Mouse (Mus musculus) lung, postnatal 36 days (tissue): ENCODE data around the gene Iqschfp.
A peak's percentile ranks its signal among the peaks of the same experiment; 100 is the strongest.

Source experiments
- DNase-seq: peaks from one replicate; pipeline ENCODE4 v3.0.0; 2022; ENCODE audit warnings: mixed read lengths

The Iqschfp gene

GRCm38 (mm10) chr3:68467941-68468687, 576.1 kb downstream of the Iqschfp start:
- DNase-seq = peak; percentile 21

GRCm38 (mm10) chr3:68469643-68470042, 577.6 kb downstream of the Iqschfp start:
- no peak for DNase-seq

GRCm38 (mm10) chr3:68470061-68470460, 578.0 kb downstream of the Iqschfp start:
- no peak for DNase-seq

DNA sequence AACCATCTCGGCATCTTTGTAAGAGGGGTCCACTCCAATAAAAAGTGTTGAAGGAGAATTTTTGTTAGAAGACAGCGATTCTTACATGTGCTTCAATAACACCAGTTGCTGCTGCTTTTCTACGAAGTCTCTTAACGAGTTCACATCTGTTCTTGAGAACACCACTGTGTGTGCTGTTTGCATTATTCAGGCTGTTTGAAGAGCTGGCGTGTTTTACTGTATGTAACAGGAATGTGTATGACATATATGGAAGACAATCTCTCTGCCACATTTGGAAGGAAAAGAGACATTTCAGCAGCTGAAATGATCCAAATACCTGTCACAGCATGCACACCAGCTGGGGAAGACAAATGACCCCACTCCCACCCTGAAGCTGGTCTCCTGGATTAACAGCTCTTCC, 578.6 kb downstream of the Iqschfp start:
- no peak for DNase-seq

- no peak for DNase-seq
Observed at GRCm38 (mm10) chr3:68476336-68476735, 584.3 kb downstream of the Iqschfp start.

DNA sequence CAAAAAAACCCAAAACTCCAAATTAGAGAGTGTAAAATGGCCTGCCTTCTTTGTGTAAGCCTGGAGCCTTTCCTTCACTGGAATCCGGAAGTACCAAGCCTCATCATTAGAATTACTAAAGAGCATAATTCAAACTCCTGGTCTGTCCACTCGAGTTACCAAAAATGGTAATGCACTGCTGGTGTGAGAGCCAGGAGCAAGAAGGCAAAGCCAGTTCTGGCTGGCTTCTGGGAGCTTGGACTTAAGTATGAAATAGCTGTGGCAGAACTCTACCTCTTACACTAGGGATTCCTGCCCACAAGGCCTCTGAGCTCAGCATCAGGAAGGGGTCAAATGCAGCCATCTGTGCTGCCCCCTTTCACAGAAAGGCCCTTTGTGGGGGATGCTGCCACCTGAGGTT, 585.4 kb downstream of the Iqschfp start:
- DNase-seq = no peak

- no peak for DNase-seq
Observed at GRCm38 (mm10) chr3:68479266-68479665, 587.2 kb downstream of the Iqschfp start.

GRCm38 (mm10) chr3:68483517-68483916, 591.5 kb downstream of the Iqschfp start:
- DNase-seq = no peak

- no peak for DNase-seq
Observed at GRCm38 (mm10) chr3:68484021-68484420, 592.0 kb downstream of the Iqschfp start.

DNA sequence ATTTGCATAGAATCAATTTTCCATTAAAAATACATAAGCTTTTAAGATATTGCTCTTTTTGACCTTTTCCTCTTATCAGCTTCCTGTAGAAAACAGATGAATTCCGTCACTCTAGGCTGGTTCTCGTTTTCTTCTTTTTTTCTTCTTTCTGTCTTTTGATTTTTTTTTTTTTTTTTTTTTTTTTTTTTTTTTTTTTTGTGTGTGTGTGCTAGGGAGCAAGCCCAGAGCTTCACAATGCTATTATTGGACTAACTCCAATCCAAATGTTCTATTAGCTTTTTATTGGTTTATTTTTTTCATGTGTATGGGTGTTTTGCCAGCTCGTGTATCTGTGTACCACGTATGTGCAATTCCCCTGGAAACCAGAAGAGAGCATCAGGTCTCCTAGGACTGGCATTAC, 592.5 kb downstream of the Iqschfp start:
- no peak for DNase-seq

DNA sequence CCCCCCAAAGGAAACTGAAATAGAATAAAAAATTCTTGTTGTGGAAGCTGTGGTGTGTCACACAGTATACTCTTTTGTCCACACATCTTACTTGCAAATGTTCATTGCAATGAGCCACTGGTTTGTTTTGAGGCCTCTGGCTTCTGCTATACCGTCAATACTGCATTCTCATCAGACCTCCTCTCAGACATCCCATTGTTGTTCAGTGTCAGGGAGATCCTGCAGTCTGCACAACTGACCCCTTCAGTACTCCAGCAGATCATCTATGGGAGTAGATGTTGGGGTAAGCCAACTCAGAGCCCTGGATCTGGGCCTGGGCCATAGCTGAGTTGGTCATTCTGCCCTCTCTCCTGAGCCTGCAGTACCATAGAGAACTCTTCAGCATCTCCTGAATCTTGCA, 595.6 kb downstream of the Iqschfp start:
- DNase-seq = no peak

GRCm38 (mm10) chr3:68488316-68488715, 596.3 kb downstream of the Iqschfp start:
- peak; percentile 40 for DNase-seq

DNA sequence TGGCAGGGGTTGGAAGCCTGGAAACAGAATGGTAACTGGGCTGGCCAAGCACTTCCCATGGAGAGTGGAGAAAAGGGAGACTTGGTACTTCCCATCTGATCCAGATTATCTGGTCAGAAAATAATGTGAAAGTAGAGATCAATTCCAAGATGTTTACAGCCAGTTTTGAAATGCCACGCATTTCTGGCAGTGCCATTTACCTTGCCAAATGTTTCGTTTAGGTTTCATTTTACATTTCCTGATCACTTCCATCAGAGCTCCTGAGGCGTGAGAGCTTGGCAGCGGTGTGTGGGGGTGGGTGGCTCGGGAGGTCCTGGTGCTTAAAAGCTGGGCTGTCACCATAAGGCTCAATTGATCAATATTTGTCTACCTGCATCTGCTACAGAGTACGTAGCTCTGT, 599.5 kb downstream of the Iqschfp start:
- no peak for DNase-seq

DNA sequence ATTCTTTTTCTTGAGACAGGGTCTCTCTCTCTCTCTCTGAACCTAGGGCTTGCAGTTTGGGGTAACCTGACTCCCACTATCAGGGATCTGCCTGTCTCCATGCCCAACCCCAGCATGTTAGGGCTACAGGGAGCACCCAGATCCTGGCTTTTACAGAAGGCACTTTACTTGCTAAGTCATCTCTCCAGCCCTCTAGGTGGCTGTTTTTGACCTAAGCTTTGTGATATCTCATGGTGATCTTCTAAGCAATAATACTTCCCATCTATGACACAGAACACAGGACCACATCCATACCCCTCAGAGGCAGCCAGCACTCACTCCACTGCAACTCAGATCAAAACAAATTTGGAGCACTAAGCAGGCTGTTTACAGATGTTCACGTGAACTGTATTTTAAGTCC, 600.0 kb downstream of the Iqschfp start:
- no peak for DNase-seq

DNA sequence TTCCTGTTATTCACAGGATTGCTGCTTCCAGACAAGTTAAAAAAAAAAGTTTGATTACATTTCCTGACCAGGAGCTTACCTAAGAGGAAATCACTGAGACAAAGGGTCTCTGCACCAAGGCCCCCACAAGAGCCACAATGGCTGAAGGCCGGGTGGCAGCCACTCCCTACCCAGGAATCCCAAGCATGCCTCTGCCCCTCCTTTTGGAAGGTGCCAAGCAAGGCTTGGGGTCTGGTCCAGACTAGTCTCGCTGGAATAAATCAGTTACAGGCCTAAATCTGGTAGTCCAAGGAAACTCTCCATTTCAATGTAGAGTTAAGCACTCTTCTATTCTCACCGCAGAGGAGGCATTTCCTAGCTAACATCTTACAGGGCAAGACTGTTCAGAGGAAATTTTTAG, 600.5 kb downstream of the Iqschfp start:
- DNase-seq = peak; percentile 52

- DNase-seq = peak; percentile 84
Observed at GRCm38 (mm10) chr3:68493170-68493585, 601.1 kb downstream of the Iqschfp start.

DNA sequence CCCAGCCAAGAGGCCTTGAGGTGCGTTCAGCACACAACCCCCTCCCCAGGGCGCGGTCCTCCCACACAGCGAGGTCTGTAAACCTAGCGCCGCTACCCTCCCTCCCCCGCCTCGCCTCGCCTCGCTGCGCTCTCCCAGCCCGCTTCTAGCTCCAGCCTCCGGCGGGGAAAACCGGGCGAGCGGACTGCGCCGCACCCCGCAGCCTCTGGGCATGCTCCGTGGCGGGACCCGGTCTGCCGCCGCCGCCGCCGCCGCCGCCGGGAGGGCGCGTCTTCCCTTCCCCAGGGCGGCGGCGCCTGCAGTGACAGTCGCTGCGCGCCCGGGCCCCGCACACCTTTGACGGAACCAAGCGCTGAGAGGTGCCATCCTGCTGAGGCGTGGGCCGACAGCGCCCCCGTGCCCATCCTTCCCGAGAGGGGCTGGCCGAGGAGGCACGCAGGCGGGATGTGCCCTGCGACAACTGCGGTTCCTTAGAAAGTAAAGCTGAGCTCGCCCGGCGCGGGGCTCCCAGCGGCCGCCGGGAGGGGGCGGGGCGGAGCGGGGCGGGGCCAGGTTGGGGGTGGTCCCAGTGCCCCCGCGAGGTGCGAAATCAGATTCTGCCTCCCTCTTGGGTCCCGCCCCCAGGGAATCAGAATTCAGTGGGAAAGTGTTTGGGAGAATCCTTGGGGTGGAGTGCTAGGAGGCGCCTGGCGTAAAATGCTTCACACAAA, 601.7 kb downstream of the Iqschfp start:
- DNase-seq = peak; percentile 85

DNA sequence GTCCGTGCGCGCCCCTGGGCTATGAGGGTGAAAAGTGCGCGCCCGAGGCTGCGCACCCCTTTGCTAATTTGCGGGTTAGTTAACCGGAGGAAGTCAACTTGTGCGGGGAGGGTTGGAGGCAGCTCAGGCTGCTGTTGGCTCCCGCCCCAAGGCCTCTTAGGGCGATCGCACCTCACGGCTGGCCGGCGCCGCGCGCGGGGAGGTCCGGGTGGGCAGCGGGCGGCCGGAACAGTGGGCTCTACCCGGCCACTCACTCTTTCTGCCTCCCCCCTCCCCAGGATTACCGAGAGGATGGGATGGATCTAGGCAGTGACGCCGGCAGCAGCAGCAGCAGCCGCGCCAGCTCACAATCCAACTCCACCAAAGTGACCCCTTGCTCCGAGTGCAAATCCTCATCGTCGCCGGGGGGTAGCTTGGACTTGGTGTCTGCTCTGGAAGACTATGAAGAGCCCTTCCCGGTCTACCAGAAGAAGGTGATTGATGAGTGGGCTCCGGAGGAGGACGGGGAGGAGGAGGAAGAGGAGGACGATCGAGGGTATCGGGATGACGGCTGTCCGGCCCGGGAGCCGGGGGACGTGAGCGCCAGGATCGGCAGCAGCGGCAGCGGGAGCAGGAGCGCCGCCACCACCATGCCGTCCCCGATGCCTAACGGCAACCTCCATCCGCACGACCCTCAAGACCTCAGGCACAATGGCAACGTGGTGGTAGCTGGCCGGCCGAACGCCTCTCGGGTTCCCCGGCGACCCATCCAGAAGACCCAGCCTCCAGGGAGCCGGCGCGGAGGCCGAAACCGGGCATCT, 602.5 kb downstream of the Iqschfp start:
- DNase-seq = no peak

GRCm38 (mm10) chr3:68495096-68495735, 603.2 kb downstream of the Iqschfp start:
- peak; percentile 60 for DNase-seq

GRCm38 (mm10) chr3:68495736-68496242, 603.8 kb downstream of the Iqschfp start:
- no peak for DNase-seq

DNA sequence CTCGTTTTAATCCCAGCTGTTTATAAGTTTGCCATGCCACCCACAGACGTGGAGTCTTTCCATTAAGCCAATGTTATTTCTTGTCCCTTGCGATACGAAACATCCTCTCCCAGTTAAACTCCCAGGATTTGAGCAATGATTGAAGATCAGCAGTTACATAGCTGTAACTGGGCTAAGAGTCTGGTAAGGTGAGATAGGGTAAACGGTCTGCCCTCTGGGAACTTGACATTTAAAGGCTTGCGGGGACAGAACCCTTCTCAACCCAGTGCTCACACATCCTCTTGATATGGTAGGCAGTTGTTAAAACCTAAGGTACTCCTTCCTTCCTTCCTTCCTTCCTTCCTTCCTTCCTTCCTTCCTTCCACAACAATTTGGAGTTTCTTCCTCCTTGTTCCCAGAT, 604.5 kb downstream of the Iqschfp start:
- no peak for DNase-seq

DNA sequence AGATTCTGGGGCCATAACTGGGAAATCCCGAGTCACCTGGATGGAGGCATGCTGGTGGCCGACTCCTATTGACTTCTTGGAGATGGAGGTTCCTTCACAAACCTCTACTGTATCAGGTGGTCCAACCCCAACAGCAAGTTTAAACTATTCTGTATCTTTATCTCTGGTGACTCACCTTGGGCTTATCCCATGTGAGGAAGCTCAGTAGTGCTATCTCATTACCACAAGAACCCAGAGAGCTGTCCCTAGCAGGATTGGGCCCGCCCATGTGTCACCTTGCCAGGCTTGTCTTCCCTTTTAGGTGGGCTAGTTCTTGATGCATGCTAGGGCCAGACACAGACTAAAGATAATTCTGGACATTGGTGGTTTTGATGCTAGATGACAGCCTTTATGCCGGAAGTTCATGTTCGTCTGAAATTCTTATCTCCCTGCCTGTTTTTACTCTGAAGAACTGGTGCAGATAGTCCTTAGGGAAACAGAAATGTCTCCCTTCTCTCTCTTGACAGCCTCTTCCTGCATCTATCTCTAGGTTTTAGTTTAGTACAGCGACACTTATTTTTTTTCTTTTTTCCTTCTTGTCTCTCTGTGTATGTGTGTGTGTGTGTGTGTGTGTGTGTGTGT, 607.6 kb downstream of the Iqschfp start:
- DNase-seq = no peak
